Mouse (Mus musculus): ENCODE results near the gene Dhx16.

The Dhx16 gene

GRCm38 (mm10) chr17:35920384-35920783 is 40.8 kb downstream of the Dhx16 start:
- no peak for DNase-seq (ENCODE audit: low read depth, low spot score)

- peak; percentile 80 for DNase-seq (ENCODE audit: low read depth, low spot score)
Observed at GRCm38 (mm10) chr17:35920862-35921562, 41.4 kb downstream of the Dhx16 start.

- DNase-seq (ENCODE audit: low read depth, low spot score) = no peak
Observed at GRCm38 (mm10) chr17:35921710-35922109, 42.1 kb downstream of the Dhx16 start.

DNA sequence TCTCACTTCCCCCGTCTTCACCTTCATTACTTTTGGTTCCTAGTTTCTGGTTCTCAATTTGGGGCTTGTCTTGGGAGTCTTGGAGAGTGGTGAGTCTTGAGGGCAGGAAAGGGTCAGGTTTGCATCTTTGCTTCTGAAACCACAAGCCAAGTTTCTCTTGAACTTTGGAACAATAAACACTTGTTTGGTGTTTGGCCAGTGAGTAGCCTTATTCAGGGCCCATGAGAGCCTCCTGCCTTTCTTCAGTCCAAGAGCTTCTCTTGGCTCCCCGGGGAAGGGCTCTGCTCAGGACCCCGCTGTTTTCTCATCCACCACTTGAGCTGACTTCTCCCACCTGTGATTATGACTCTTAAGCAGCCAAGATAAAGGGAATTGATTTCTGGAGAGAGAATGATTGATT is 42.9 kb downstream of the Dhx16 start:
- no peak for DNase-seq (ENCODE audit: low read depth, low spot score)

DNA sequence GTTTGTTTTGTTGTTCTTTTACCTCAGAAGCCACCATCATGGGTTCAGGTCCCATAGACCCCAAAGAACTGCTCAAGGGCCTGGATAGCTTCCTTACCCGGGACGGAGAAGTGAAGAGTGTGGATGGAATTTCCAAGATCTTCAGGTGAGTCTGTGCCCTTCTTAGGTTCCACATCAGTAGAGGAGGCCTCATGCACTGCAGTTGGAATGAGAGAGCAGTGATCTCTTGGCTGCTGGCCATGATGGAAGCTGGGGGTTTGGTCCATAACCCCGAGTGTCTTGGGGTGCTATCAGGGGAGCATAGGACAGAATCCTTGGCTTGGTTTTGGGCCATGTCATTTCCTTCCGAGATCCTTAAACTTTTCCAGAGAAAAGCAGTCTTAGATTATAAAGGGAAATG is 43.7 kb downstream of the Dhx16 start:
- no peak for DNase-seq (ENCODE audit: low read depth, low spot score)

DNA sequence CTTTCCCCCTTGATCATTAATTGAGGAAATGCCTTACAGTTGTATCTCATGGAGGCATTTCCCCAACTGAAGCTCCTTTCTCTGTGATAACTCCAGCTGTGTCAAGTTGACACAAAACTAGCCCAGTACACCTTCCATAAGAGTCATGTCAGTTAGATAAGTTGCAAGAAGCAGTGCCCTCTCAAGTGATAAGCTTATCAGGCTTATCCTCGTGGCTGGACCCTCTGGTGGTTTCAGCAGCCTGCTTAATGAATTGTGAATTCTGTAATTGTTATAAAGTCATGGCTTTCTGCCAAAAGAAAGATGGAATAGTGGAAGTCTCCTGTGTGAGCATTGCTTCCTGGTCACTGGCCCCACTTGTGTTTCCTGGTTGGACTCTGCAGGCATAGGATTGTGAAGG is 47.9 kb downstream of the Dhx16 start:
- no peak for DNase-seq (ENCODE audit: low read depth, low spot score)

- DNase-seq (ENCODE audit: low read depth, low spot score) = no peak
Observed at GRCm38 (mm10) chr17:35929534-35929933, 49.9 kb downstream of the Dhx16 start.

GRCm38 (mm10) chr17:35930627-35931026 is 51.0 kb downstream of the Dhx16 start:
- DNase-seq (ENCODE audit: low read depth, low spot score) = no peak

GRCm38 (mm10) chr17:35932608-35933007 is 53.0 kb downstream of the Dhx16 start:
- DNase-seq (ENCODE audit: low read depth, low spot score) = no peak

DNA sequence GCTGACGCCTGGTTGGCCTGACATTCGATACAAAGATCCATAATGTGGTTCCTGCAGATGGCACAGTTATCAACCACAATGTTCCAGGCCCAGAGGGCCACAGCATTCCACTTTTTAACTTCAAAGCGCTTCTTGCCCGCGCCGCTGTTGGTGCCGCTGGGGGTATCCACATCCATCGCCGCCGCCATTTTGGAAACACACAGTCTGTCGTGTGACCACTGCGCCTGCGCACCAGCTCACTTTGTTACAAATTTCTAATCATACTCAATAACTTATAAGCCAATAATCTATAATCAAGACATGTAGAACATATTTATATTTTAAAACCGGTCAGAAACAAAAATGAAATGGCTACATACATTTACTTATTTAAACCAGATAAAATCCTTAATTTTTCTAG is 56.1 kb downstream of the Dhx16 start:
- peak; percentile 58 for DNase-seq (ENCODE audit: low read depth, low spot score)

- peak; percentile 89 for DNase-seq (ENCODE audit: low read depth, low spot score)
Observed at GRCm38 (mm10) chr17:35937700-35938348, 58.2 kb downstream of the Dhx16 start.

DNA sequence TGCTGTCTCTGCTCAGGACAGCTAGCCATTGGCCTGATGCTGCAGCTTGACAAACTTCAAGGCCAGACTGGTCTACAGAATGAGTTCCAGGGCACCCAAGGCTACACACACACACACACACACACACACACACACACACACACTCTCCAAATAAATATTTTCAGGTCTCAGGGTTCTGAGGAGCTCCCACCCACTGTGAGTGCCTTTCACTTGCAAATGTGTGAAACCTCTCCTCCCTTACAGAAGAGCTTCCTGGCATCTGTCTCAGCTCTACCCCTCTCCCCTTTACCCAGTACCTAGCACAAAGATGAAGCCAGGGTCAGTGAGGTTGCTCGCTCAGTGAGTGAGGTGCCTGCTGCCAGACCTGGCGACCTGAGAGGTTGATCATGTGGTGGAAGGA is 59.5 kb downstream of the Dhx16 start:
- peak; percentile 95 for DNase-seq (ENCODE audit: low read depth, low spot score)

DNA sequence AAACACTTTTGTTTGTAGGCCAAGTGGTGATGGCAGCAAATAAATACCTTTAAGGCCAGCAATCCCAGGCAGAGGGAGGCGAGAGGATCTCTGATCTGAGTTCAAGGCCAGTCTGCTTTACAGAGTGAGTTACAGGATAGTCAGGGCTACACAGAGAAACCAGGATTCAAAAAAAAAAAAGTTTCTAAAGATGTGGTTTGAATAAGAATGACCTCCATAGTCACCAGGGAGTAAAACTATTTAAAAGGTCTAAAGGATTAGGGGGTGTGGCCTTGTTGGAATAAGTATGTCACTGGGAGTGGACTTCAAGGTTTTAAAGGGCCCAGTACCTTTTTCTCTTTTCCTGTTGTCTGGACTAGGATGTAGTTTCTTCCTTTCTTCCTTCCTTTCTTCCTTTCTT is 60.3 kb downstream of the Dhx16 start:
- DNase-seq (ENCODE audit: low read depth, low spot score) = peak; percentile 97
